Mouse (Mus musculus): Measurements from ENCODE around the gene Nmnat1.
"Not testable (repeated sequence)": the region's sequence is repeated elsewhere in the genome, so short reads cannot be mapped to it uniquely, and the experiment has no call there.

GRCm38 (mm10) chr4:149431887-149432286 is 53.1 kb downstream of the Nmnat1 start:
- not testable (repeated sequence) for TF ChIP-seq CTCF (IDR thresholded peaks at IDR 0.05; ENCODE audit: control insufficient read depth, insufficient read depth, insufficient read length); MAX (IDR thresholded peaks at IDR 0.05); USF1 (IDR thresholded peaks at IDR 0.05; ENCODE audit: low read depth); CEBPB (IDR thresholded peaks at IDR 0.05; ENCODE audit: low read depth); MYOD1 (IDR thresholded peaks at IDR 0.05; ENCODE audit: control insufficient read depth, insufficient read length, low read depth)
